Mouse (Mus musculus) liver, embryonic 12.5 days (tissue): ENCODE measurements around the gene Tmprss11d. TPM values are rescaled to one million over a fixed set of nuclear protein-coding genes. Genes with fewer than 3 reads are reported as not detected.

Source experiments
- ATAC-seq: fragments of 200-750 bp; cut with Nextera tagmentation; 2 replicates; pipeline ENCODE4 v1.8.0; 2017; ENCODE audit warnings: moderate number of reproducible peaks, mild to moderate bottlenecking, moderate library complexity
- H3K27ac ChIP-seq: fragments of 300-500 bp; sonication (generic); 2 replicates; pipeline ENCODE4 v1.5.1; 2016; ENCODE audit warnings: mild to moderate bottlenecking
- H3K27me3 ChIP-seq: fragments of 300-500 bp; sonication (generic); replicated peaks from 2 replicates; pipeline ENCODE4 v1.6.1; 2016; ENCODE audit warnings: mild to moderate bottlenecking, moderate library complexity
- H3K36me3 ChIP-seq: fragments of 300-500 bp; sonication (generic); 2 replicates; pipeline ENCODE4 v1.6.1; 2016; ENCODE audit warnings: mild to moderate bottlenecking, moderate library complexity
- H3K4me1 ChIP-seq: fragments of 300-500 bp; sonication (generic); 2 replicates; pipeline ENCODE4 v1.6.1; 2016
- H3K4me2 ChIP-seq: fragments of 300-500 bp; sonication (generic); 2 replicates; pipeline ENCODE4 v1.6.1; 2016; ENCODE audit warnings: mild to moderate bottlenecking, moderate library complexity
- H3K4me3 ChIP-seq: fragments of 300-500 bp; sonication (generic); 2 replicates; pipeline ENCODE4 v1.5.1; 2016; ENCODE audit warnings: mild to moderate bottlenecking, moderate library complexity
- H3K9ac ChIP-seq: fragments of 300-500 bp; sonication (generic); 2 replicates; pipeline ENCODE4 v1.6.1; 2016; ENCODE audit warnings: mild to moderate bottlenecking, moderate library complexity
- H3K9me3 ChIP-seq: fragments of 300-500 bp; sonication (generic); replicated peaks from 2 replicates; pipeline ENCODE4 v1.6.1; 2016; ENCODE audit warnings: mild to moderate bottlenecking, moderate library complexity
- whole genome bisulfite sequencing: fragments of 180-500 bp; shearing (Covaris S2); methylation state at CpG from one replicate; pipeline ENCODE4 v1.1.7; 2016; ENCODE audit not compliant: insufficient replicate concordance; 5-methylcytosine and 5-hydroxymethylcytosine counted together
- polyA plus RNA-seq: library from polyadenylated mRNA; unstranded; fragments of >200 nt; fragmentation: Nextera tagmentation; extraction: Ambion mirVana; gene quantifications from 2 replicates; pipeline ENCODE4 v1.2.1, GENCODE M21; 2016

Tmprss11d gene
- polyA plus RNA-seq, 1 experiment from 2014 or later = not detected

GRCm38 (mm10) chr5:86289208-86289607 is 84.0 kb downstream of the Tmprss11d start, which contains the start of gene Tmprss11c:
Tmprss11c (minus strand) TSS chr5:86289308.
- 60% methylated on average over 4 of the region's 4 CpGs for WGBS
- no peaks in the 10 kb centered on the region for H3K36me3 ChIP-seq
- no peak within 1 kb of the TSS for H3K4me2 ChIP-seq
- no peaks in the 10 kb centered on the region for H3K27me3 ChIP-seq
- no peaks in the 10 kb centered on the region for H3K4me1 ChIP-seq
- ATAC-seq = no peak
- no peak within 1 kb of the TSS for H3K4me3 ChIP-seq
- H3K9me3 ChIP-seq = no peaks in the 10 kb centered on the region
- H3K27ac ChIP-seq = no peak within 1 kb of the TSS
- H3K9ac ChIP-seq = no peak within 1 kb of the TSS

Other genes with a start within 250 kb of the Tmprss11d start
- 7.2 and 7.3 TPM in 2 replicates for gene Uba6, start 200.6 kb downstream of the Tmprss11d start, polyA plus RNA-seq
- not detected in 2 replicates for gene Gnrhr, start 175.5 kb downstream of the Tmprss11d start, polyA plus RNA-seq
- gene Tmprss11c, start 84.1 kb downstream of the Tmprss11d start, polyA plus RNA-seq = not detected in 2 replicates
- gene Tmprss11a, start 95.6 kb upstream of the Tmprss11d start, polyA plus RNA-seq = not detected in 2 replicates
- not detected in 2 replicates for gene Tmprss11g, start 145.2 kb upstream of the Tmprss11d start, polyA plus RNA-seq